Mouse (Mus musculus): ENCODE measurements around the gene Grin3b.

Gene Grin3b

GRCm38 (mm10) chr10:79970415-79971182, at the start of gene Grin3b:
TSS of gene Grin3b (plus strand) at chr10:79970715.
- no peak for DNase-seq

DNA sequence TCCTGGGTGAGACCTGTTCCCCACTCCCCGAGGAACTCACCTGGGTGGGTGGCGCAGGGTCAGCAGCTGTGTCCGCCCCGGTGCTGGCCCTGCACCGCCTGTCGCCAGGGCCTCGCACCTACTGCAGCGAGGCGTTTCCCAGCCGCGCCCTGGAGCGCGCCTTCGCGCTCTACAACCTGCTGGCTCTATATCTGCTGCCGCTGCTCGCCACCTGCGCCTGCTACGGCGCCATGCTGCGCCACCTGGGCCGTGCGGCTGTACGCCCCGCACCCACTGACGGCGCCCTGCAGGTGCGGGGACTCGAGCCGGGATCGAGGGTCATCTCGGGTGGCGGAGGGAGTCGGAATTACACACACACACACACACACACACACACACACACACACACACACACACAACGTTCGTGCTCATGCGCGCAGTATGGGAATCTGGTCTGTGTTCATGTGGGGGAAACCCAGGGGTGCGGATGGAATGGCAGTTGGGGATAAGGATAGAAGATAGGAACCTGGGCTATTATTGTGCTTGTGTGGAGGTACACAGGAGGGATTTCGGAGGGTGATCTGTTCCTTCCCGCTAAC, 49.5 kb upstream of the Grin3b start, which contains the start of gene R3hdm4:
Gene R3hdm4 (minus strand): TSS at position 251 of the 578 bp plus-strand sequence.
- no peak for DNase-seq

DNA sequence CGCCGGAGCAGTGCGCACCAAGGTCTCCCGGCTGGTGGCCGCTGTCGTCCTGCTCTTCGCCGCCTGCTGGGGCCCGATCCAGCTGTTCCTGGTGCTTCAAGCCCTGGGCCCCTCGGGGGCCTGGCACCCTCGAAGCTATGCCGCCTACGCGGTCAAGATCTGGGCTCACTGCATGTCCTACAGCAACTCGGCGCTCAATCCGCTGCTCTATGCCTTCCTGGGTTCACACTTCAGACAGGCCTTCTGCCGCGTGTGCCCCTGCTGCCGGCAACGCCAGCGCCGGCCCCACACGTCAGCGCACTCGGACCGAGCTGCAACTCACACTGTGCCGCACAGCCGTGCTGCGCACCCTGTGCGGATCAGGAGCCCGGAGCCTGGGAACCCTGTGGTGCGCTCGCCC, 48.9 kb upstream of the Grin3b start:
- no peak for DNase-seq

DNA sequence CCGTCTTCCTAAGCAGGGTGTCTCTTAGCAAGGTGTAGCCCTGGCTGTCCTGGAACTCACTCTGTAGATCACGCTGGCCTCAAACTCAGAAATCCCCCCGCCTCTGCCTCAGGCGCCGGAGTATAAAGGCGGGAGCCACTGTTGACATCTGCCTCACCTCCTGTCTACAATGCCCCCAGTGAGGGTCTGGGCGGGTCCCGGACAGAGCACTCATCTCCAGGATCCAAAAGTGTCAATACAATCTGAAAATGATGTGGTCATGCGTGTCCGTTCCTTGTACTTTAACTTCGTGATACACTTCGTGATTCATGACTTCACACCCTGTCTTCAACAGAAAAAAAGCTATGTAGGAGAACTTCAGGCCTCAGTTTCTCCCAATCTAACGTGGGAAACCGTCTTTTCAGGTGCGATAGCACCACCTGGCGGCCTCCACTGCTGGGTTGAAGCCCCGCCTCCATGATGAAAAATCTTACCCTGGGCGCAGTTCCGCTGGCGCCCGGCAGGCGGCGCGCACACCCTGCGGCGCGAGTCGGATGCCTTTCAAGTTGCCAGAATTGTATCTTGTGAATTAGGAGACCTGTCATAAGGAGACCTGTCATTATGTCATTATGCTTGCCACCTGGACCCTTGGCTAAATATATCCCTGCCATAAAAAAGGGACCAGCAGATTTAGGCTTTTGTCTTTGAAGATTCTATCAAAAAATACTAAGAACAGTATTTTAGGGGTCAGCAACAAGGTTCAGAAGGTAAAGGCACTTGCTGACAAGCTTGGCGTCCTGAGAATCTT, 45.3 kb upstream of the Grin3b start:
- peak; percentile 85 for DNase-seq

GRCm38 (mm10) chr10:79925785-79926490, 44.6 kb upstream of the Grin3b start:
- DNase-seq: no peak

- DNase-seq: peak; percentile 87
Measured at GRCm38 (mm10) chr10:79926491-79927323, 43.8 kb upstream of the Grin3b start, which contains the start of gene Arid3a. TSS of gene Arid3a (plus strand) at chr10:79927043.

DNA sequence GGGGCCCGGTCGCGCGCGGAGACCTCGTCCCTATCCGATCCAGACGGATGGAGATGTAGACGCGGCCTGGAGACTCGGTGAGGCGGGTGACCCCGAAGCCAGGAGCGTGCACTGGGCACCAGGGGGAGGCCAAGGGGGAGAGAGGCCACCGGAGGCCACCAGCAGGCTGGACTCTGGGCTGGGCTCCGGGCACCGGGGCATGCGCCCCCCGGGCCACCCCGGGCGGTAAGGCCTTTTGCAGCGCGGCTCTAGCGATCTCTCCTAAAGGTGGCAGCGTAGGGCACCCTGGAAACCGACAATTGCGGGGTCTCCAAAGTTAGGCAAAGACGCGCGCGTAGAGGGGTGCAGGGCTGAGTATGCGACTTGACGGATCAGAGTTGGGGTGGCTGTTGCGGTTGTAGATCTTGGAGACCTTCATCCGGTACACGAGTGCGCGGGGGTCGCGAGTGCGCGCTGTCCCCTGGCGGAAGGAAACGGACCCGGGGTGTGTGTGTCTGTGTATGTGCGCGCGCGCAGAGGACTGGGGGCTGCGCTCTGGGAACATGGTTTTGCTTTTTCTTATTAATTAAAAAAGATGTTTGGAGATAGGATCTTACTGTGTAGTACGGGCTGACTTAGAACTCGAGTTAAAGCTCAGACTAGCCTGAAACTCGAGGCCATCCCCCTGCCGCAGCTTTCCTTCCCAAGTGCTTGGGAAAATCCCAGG, 43.0 kb upstream of the Grin3b start:
- peak; percentile 47 for DNase-seq

- peak; percentile 34 for DNase-seq
Measured at GRCm38 (mm10) chr10:79928030-79928694, 42.4 kb upstream of the Grin3b start.

DNA sequence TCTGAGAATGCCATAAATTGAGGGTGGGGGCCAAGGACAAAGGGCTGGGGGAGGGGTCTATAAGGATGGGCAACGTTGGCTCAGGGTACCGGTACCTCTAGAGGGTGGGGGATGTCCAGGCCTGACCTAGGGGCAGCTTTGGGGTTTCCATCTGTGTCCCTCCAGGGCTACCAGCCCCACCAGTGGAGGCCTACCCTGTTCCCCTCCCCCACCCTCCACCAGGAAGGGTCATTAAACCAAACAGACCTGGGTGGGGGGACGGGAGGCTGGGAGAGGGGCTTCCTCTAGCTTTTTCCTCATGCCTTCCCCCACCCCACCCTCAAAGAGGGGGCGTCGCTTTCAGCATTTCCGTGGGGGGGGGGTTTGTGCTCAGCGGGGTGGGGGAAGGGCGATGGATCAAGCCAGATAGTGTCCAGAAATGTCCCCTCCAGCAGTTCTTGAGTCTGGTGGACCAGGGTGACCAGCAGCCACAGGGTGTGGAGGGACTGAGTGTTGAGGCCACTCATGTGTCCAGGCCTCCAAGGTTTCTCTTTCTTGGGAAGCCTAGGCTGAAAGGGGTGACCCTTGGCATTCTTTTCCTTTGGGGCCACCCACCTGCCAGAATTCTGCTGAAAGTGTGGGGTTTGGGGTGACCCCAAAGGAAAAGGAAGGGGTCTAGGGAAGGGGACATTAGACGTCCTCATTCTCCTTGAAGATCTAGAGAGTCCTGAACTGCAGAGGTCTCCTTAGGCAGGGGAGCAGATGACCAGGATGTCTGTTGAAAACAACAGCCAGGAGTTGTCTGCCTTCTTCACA, 41.4 kb upstream of the Grin3b start:
- DNase-seq: no peak

- no peak for DNase-seq
Measured at GRCm38 (mm10) chr10:79929967-79930825, 40.3 kb upstream of the Grin3b start.

DNA sequence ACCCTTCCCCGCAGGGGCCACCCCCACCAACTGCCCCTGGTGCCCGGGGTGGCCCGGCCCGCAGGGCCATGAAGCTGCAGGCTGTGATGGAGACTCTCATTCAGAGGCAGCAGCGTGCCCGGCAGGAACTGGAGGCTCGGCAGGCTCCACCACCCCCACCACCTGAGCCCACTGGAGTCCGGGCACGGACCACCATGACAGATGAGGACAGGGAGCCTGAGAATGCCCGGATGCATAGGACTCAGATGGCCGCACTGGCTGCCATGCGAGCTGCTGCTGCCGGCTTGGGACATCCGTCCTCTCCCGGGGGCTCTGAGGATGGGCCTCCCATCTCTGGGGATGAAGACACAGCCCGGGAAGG, 39.7 kb upstream of the Grin3b start:
- no peak for DNase-seq

DNA sequence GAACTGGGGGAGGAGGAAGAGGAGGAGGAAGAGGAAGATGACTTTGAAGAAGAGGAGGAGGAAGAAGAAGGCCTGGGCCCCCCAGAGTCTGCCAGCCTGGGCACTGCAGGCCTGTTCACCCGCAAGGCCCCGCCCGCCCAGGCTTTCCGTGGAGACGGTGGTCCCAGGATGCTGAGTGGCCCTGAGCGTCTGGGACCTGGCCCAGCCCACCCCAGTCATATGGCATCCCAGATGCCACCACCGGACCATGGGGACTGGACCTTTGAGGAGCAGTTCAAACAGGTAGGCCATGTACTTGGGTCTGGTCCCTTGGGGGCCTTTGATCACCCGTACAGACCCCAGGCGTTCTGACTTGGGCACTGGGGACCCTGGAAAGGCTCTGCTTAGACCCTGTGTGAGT, 38.7 kb upstream of the Grin3b start:
- DNase-seq: no peak

DNA sequence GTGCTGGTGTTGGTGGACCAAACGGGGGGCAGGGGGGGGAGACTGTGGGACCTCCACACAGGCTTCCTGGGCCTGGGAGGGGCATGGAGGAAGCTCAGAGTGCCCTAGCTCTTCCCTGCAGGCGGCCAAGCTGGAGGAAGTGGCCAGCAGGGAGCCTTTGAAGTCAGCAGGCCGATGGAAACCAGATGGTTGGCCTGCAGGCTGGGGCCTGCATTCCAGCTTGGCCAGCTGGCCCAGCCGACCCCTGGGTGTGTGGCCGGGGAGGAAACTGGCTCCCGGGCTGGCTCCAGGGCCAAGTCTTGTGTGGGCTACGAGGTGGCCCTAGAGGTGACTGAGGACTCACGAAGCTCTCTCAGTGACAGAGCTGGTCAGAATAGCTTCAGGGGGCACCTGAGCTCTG, 37.8 kb upstream of the Grin3b start:
- DNase-seq: peak; percentile 48

DNA sequence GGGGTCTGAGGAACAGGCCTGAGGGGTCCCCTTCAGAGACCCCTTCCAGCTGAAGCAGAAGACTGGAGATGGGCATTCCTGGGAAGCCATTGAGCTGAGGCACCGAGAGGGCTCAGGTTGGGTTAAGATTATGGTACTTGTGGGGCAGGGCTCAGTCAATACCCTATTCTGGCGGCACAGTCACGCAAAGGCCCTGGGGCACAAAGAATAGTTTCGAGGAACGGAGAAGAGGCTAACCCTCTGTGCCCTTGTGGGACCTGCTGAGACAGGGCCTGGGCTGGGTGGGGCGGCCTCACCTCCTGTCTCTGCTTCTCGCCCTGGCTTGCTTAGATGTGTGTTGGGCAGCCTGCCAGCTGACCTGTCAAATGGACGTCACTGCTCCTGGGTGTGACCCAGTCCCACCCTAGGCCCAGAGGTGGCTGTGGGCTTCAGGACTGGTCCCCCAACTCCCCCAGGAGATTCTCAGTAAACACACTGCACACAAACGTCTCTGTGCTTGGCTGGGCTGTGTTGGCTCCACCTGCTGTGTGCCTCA, 37.3 kb upstream of the Grin3b start:
- DNase-seq: no peak

DNA sequence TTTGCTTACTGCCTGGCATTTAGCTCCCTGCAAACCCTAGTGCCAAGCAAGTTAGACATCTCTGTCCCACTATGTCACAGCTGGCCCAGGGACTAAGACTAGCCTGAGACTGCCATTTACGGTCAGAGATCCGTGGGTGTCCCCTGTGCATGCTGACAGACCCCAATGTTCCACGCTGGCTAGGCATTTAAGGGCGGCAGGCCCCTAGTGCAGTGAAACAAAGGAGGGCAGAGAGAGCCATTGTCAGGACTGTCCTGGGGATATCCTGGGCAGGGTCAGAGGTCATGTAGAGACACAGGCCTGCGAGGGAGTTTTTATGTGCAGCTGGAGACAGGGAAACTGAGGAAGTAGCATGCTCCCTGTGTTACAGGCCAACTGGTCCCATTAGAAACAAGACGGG, 36.7 kb upstream of the Grin3b start:
- DNase-seq: no peak

GRCm38 (mm10) chr10:79934272-79934721, 36.2 kb upstream of the Grin3b start:
- DNase-seq: peak; percentile 86

DNA sequence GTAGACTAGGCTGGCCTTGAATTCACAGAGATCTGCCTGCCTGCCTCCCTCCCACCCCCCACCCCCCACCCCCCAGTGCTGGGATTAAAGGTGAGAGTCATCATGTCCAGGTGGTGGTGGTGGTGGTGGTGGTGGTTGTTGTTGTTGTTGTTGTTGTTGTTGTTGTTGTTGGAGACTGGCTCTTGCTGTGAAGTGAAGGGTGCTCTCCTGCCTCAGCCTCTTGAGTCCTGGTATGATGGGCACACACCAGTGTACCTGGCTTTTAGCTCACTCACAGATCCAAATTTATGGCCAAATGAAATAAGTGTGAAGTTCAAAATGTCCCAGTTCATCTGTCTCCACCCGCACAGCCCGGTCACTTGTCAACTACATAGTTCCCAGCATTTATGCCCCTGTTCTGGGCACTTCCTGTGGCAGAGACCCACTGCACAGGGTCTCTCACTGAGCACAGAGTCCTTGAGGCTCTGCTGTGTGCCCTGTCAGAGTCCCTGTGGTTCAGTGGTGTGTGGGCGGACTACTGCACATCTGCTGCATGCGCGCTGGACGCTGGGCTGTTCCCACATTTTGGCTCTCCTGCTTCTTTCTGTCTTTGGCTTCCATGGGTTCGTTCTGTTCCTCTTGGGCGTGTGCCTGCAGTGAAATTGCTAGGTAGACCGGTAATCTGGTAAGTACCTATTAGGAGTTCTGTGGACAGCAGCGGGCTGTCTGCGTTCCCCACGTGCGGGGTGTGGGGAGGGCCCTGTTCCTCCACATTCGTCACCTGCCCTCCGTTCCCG, 35.5 kb upstream of the Grin3b start:
- DNase-seq: no peak

All from layer of hippocampus, adult 9-11 months (tissue).